Mouse (Mus musculus) CH12.LX (cell line): ENCODE measurements around the gene Itgam.

Experiments used
- CTCF ChIP-seq, 2 experiments: IDR thresholded peaks in 1 of 2; conservative IDR thresholded peaks in 1 of 2; 2 replicates each; pipeline ENCODE4 v1.5.1; 2011 to 2012; ENCODE audit warnings: low read depth in 2 of 2, low read length in 2 of 2, improper control_type of control experiment in 1 of 2, inconsistent platforms in 1 of 2, mild to moderate bottlenecking in 1 of 2, moderate library complexity in 1 of 2
- MAFK ChIP-seq: IDR thresholded peaks from 2 replicates; pipeline ENCODE4 v1.6.1; 2011; ENCODE audit warnings: low read length, improper control_type of control experiment; ENCODE audit not compliant: insufficient replicate concordance
- MEF2A ChIP-seq: IDR thresholded peaks from 2 replicates; pipeline ENCODE4 v1.6.1; 2014; ENCODE audit warnings: low read depth, mild to moderate bottlenecking, inconsistent platforms, low read length, improper control_type of control experiment, borderline replicate concordance
- SIN3A ChIP-seq: IDR thresholded peaks from 2 replicates; pipeline ENCODE4 v1.6.1; 2012; ENCODE audit warnings: low read length, improper control_type of control experiment, inconsistent platforms
- TCF12 ChIP-seq: IDR thresholded peaks from 2 replicates; pipeline ENCODE4 v1.6.1; 2014; ENCODE audit warnings: low read depth, mild to moderate bottlenecking, inconsistent platforms, low read length, improper control_type of control experiment

GRCm38 (mm10) chr7:128023565-128023964, 38.9 kb upstream of the Itgam start:
- TF ChIP-seq TCF12, result no peak
- no peak for TF ChIP-seq SIN3A
- no peak for TF ChIP-seq CTCF (conservative IDR thresholded peaks at IDR 0.05 in 1 of 2, IDR thresholded peaks at IDR 0.05 in 1 of 2; ENCODE audit: low read depth in 2 of 2, low read length in 2 of 2)
- TF ChIP-seq MAFK, result no peak
- TF ChIP-seq MEF2A, result no peak
